Mouse (Mus musculus) heart, adult 2 months (tissue): ENCODE results near the gene Exoc3l2. TPM values are rescaled to one million over a fixed set of nuclear protein-coding genes. Genes with fewer than 3 reads are reported as not detected.
"Not testable (repeated sequence)": the region's sequence is repeated elsewhere in the genome, so short reads cannot be mapped to it uniquely, and the experiment has no call there.

ENCODE experiments used
- DNase-seq, 2 experiments: peaks; one replicate each; pipeline ENCODE4 v3.0.0; 2021
- H3K27ac ChIP-seq: fragments of 200-600 bp; 2 replicates; pipeline ENCODE4 v1.8.1; 2022
- H3K27me3 ChIP-seq: fragments of 200-500 bp; 2 replicates; pipeline ENCODE4 v1.6.1; 2012; ENCODE audit warnings: mild to moderate bottlenecking, low read length, inconsistent platforms, mixed read lengths; ENCODE audit not compliant: control insufficient read depth, insufficient read depth
- H3K36me3 ChIP-seq: fragments of 200-500 bp; 2 replicates; pipeline ENCODE4 v1.6.1; 2012; ENCODE audit warnings: low read length, inconsistent platforms; ENCODE audit not compliant: control insufficient read depth, insufficient read depth
- H3K4me1 ChIP-seq: fragments of 200-500 bp; 2 replicates; pipeline ENCODE4 v1.6.1; 2011; ENCODE audit warnings: low read length; ENCODE audit not compliant: control insufficient read depth, insufficient read depth
- H3K4me3 ChIP-seq: fragments of 200-600 bp; 2 replicates; pipeline ENCODE4 v1.8.1; 2022
- H3K79me2 ChIP-seq: fragments of 200-500 bp; replicated peaks from 2 replicates; pipeline ENCODE4 v1.6.1; 2012; ENCODE audit warnings: mild to moderate bottlenecking, inconsistent platforms, low read length, moderate library complexity, mixed read lengths; ENCODE audit not compliant: control insufficient read depth, insufficient read depth
- H3K9ac ChIP-seq: fragments of 200-500 bp; 2 replicates; pipeline ENCODE4 v1.6.1; 2012; ENCODE audit warnings: low read depth, mild to moderate bottlenecking, control low read depth, inconsistent platforms, low read length, mixed read lengths
- CTCF ChIP-seq: fragments of 200-600 bp; IDR thresholded peaks from 2 replicates; pipeline ENCODE4 v1.8.1; 2022; ENCODE audit warnings: antibody characterized with exemption, mild to moderate bottlenecking, moderate library complexity
- EP300 ChIP-seq: fragments of 200-500 bp; IDR thresholded peaks from 2 replicates; pipeline ENCODE4 v1.6.1; 2011; ENCODE audit warnings: low read depth, low read length, control low read depth; ENCODE audit not compliant: insufficient read depth
- POLR2A ChIP-seq: fragments of 200-500 bp; IDR thresholded peaks from 2 replicates; pipeline ENCODE4 v1.6.1; 2011; ENCODE audit warnings: mild to moderate bottlenecking, low read depth, low read length, control low read depth; ENCODE audit not compliant: insufficient read depth
- WGBS: fragments of 180-500 bp; shearing (Covaris S2); methylation state at CpG from one replicate; pipeline ENCODE4 v1.1.7; 2018; 5-methylcytosine and 5-hydroxymethylcytosine counted together
- intact Hi-C: fragments of 180-260 bp; cut with DNase I; formaldehyde crosslinking; loops from one replicate; pipeline ENCODE4 v1.15.1; 2025
- polyA plus RNA-seq: library from polyadenylated mRNA; depleted of rRNA; stranded (reverse); fragments of >200 nt; gene quantifications from 2 replicates; pipeline ENCODE4 v1.2.3, GENCODE M21; 2012
- total RNA-seq, 2 experiments: library from RNA; stranded (reverse); gene quantifications; 2 replicates each; pipeline ENCODE4 v1.2.3; 2021

The Exoc3l2 gene
- total and polyA plus RNA-seq, 3 experiments: 0.80 to 1.5 (median 1.2) TPM

- Histone ChIP-seq H3K27me3 (no peaks in the 10 kb centered on the region), H3K79me2 (no peaks in the 10 kb centered on the region), H3K36me3 (no peaks in the 10 kb centered on the region), H3K4me1 (peaks cover 6% of the 10 kb centered on the region), H3K9ac (no peak overlapping the region), H3K27ac (no peak overlapping the region), H3K4me3 (no peak overlapping the region)
- intact Hi-C loops: no loop called here
- TF ChIP-seq POLR2A (no peak), EP300 (no peak), CTCF (peak; percentile 28)
- WGBS: 65% methylated on average over 6 of the region's 6 CpGs
- DNase-seq: no peak
Observed at GRCm38 (mm10) chr7:19506326-19506725, 43.2 kb downstream of the Exoc3l2 start.

GRCm38 (mm10) chr7:19506969-19507611, 44.0 kb downstream of the Exoc3l2 start:
- DNase-seq: peak; percentile 41 to 53
- peaks cover 6% of the 10 kb centered on the region for H3K4me1 ChIP-seq
- no peak for TF ChIP-seq EP300
- TF ChIP-seq POLR2A: no peak
- TF ChIP-seq CTCF: no peak
- peak overlapping the region; percentile 61 for H3K9ac ChIP-seq
- H3K79me2 ChIP-seq: no peaks in the 10 kb centered on the region
- intact Hi-C loops: no loop called here
- H3K36me3 ChIP-seq: no peaks in the 10 kb centered on the region
- peak overlapping the region; percentile 100 for H3K4me3 ChIP-seq
- no peaks in the 10 kb centered on the region for H3K27me3 ChIP-seq
- no peak overlapping the region for H3K27ac ChIP-seq
- WGBS: 8% methylated on average over 71 of the region's 71 CpGs

- intact Hi-C loops: no loop called here
- H3K27ac ChIP-seq: peak overlapping the region; percentile 82
- H3K9ac ChIP-seq: peak overlapping the region; percentile 61; the same call in 1 of the 2 replicates
- 8% methylated on average over 18 of the region's 18 CpGs for WGBS
- H3K36me3 ChIP-seq: no peaks in the 10 kb centered on the region
- peak overlapping the region; percentile 100 for H3K4me3 ChIP-seq
- no peaks in the 10 kb centered on the region for H3K27me3 ChIP-seq
- no peaks in the 10 kb centered on the region for H3K79me2 ChIP-seq
- no peak for TF ChIP-seq POLR2A
- TF ChIP-seq CTCF: no peak
- TF ChIP-seq EP300: no peak
- peaks cover 6% of the 10 kb centered on the region for H3K4me1 ChIP-seq
- no peak for DNase-seq
Observed at GRCm38 (mm10) chr7:19507612-19507981, 44.5 kb downstream of the Exoc3l2 start.

GRCm38 (mm10) chr7:19508150-19508923, 45.2 kb downstream of the Exoc3l2 start, which contains the start of the genes Bloc1s3 and Trappc6a:
Gene Bloc1s3 (minus strand): TSS chr7:19508367.
Gene Trappc6a (plus strand): TSS chr7:19508395.
- Histone ChIP-seq H3K27ac (peak within 1 kb of the TSS; percentile 82), H3K27me3 (no peaks in the 10 kb centered on the region), H3K9ac (peak within 1 kb of the TSS; percentile 87), H3K79me2 (no peaks in the 10 kb centered on the region), H3K36me3 (no peaks in the 10 kb centered on the region), H3K4me3 (peak within 1 kb of the TSS; percentile 100), H3K4me1 (peaks cover 6% of the 10 kb centered on the region)
- peak; percentile 93 to 95 for DNase-seq
- WGBS: 1% methylated on average over 56 of the region's 56 CpGs
- intact Hi-C loops: loop anchor here (2.0 kb wide), 1 partner anchor 50 kb away; the partner anchor contains the start of gene Mark4
- TF ChIP-seq CTCF: peak; percentile 28
- peak; percentile 67 for TF ChIP-seq POLR2A
- no peak for TF ChIP-seq EP300

GRCm38 (mm10) chr7:19508924-19509568, 45.9 kb downstream of the Exoc3l2 start:
- TF ChIP-seq POLR2A (no peak), EP300 (no peak), CTCF (no peak)
- Histone ChIP-seq H3K4me3 (peak overlapping the region; percentile 100), H3K36me3 (no peaks in the 10 kb centered on the region), H3K27me3 (no peaks in the 10 kb centered on the region), H3K79me2 (no peaks in the 10 kb centered on the region), H3K4me1 (peaks cover 6% of the 10 kb centered on the region), H3K27ac (peak overlapping the region; percentile 82), H3K9ac (peak overlapping the region; percentile 87)
- no peak for DNase-seq
- 1% methylated on average over 15 of the region's 15 CpGs for WGBS
- intact Hi-C loops: loop anchor here (2.0 kb wide), 1 partner anchor 50 kb away; the partner anchor contains the start of gene Mark4

- Histone ChIP-seq H3K36me3 (no peaks in the 10 kb centered on the region), H3K4me3 (no peak overlapping the region), H3K27me3 (no peaks in the 10 kb centered on the region), H3K79me2 (no peaks in the 10 kb centered on the region), H3K9ac (no peak overlapping the region), H3K4me1 (peaks cover 6% of the 10 kb centered on the region), H3K27ac (peak overlapping the region; percentile 82)
- DNase-seq: no peak
- intact Hi-C loops: loop anchor here (2.0 kb wide), 2 partner anchors 51 to 63 kb away; partner anchors contain the start of gene Mark4
- 92% methylated on average over 7 of the region's 7 CpGs for WGBS
- no peak for TF ChIP-seq EP300
Observed at GRCm38 (mm10) chr7:19509786-19510185, 46.7 kb downstream of the Exoc3l2 start.

- WGBS: 71% methylated on average over 7 of the region's 7 CpGs
- not testable (repeated sequence) for H3K4me1 ChIP-seq, H3K27me3 ChIP-seq, H3K9ac ChIP-seq, DNase-seq, H3K4me3 ChIP-seq, H3K79me2 ChIP-seq, H3K27ac ChIP-seq, H3K36me3 ChIP-seq
- intact Hi-C loops: loop anchor here (2.0 kb wide), 1 partner anchor 61 kb away; no protein-coding TSS in a partner anchor
Observed at GRCm38 (mm10) chr7:19511934-19512333, 48.8 kb downstream of the Exoc3l2 start.
